ENCODE assay signal across 8 mouse cellular contexts in genomic region chrX:139480022-139480894, GRCm38 (mm10). TPM values are rescaled to one million over a fixed set of nuclear protein-coding genes. Genes with fewer than 3 reads are reported as not detected.
DNase-seq lines count a peak whose midpoint lies in the region; ATAC-seq and TF ChIP-seq lines count a peak whose summit lies in the region.

TSS of gene D330045A20Rik (plus strand) at chrX:139480367.

- H3K4me2 ChIP-seq in forebrain, embryonic 14.5 days (ENCODE audit: low read length) = peak within 1 kb of the TSS; percentile 49
- H3K4me2 ChIP-seq in intestine, embryonic 15.5 days (replicated peaks) = peak within 1 kb of the TSS; percentile 64
- H3K4me2 ChIP-seq in liver, postnatal 0 days (ENCODE audit: low read depth, low read length) = peak within 1 kb of the TSS; percentile 66

- H3K27me3 ChIP-seq in forebrain, embryonic 14.5 days (replicated peaks; ENCODE audit: control insufficient read depth, insufficient read depth, low read length) = no peaks in the 10 kb centered on the region
- H3K27me3 ChIP-seq in intestine, embryonic 15.5 days (replicated peaks) = no peaks in the 10 kb centered on the region
- H3K27me3 ChIP-seq in liver, postnatal 0 days (ENCODE audit: insufficient read depth, low read length) = no peaks in the 10 kb centered on the region

- H3K9me3 ChIP-seq in forebrain, embryonic 14.5 days (replicated peaks; ENCODE audit: control insufficient read depth, low read length) = no peaks in the 10 kb centered on the region
- no peaks in the 10 kb centered on the region for H3K9me3 ChIP-seq in intestine, embryonic 15.5 days
- no peaks in the 10 kb centered on the region for H3K9me3 ChIP-seq in liver, postnatal 0 days (ENCODE audit: low read length)

- TF ChIP-seq POLR2A in olfactory bulb, adult 2 months (IDR thresholded peaks at IDR 0.05; ENCODE audit: insufficient read depth, low read depth, low read length) = no peak

- ATAC-seq in forebrain, embryonic 14.5 days = peak; percentile 92
- ATAC-seq in intestine, embryonic 15.5 days = peak; percentile 80
- ATAC-seq in liver, postnatal 0 days = peak; percentile 49; the same call in 1 of the 2 replicates

- no peak for TF ChIP-seq EP300 in liver, postnatal 0 days (IDR thresholded peaks at IDR 0.05; ENCODE audit: low read depth)

- peak; percentile 24 for DNase-seq in gastrocnemius, adult 2 months
- no peak for DNase-seq in gastrocnemius, adult 18-20 months (ENCODE audit: low spot score)
- peak; percentile 4 for DNase-seq in NIH3T3 (ENCODE audit: low read depth)
- DNase-seq in forebrain, embryonic 14.5 days (ENCODE audit: low spot score) = peak; percentile 60
- DNase-seq in liver, postnatal 0 days = peak; percentile 17
- no peak for DNase-seq in thymus, postnatal 36 days

- intact Hi-C loops in gastrocnemius, adult 2 months (cut with DNase I) = no loop called here

- H3K27ac ChIP-seq in gastrocnemius, adult 2 months = no peak within 1 kb of the TSS
- H3K27ac ChIP-seq in forebrain, embryonic 14.5 days (ENCODE audit: low read depth, low read length) = no peak within 1 kb of the TSS
- H3K27ac ChIP-seq in intestine, embryonic 15.5 days = no peak within 1 kb of the TSS
- no peak within 1 kb of the TSS for H3K27ac ChIP-seq in liver, postnatal 0 days (ENCODE audit: low read depth)
- H3K27ac ChIP-seq in olfactory bulb, adult 2 months (ENCODE audit: insufficient read depth, low read depth, low read length) = no peak within 1 kb of the TSS

- H3K4me1 ChIP-seq in forebrain, embryonic 14.5 days (ENCODE audit: control insufficient read depth, insufficient read depth, low read length) = no peaks in the 10 kb centered on the region
- no peaks in the 10 kb centered on the region for H3K4me1 ChIP-seq in intestine, embryonic 15.5 days (replicated peaks)
- H3K4me1 ChIP-seq in liver, postnatal 0 days (ENCODE audit: insufficient read depth) = no peaks in the 10 kb centered on the region
- H3K4me1 ChIP-seq in olfactory bulb, adult 2 months (ENCODE audit: control insufficient read depth, insufficient read depth, low read length) = no peaks in the 10 kb centered on the region

- H3K9ac ChIP-seq in forebrain, embryonic 14.5 days (ENCODE audit: low read length) = peak within 1 kb of the TSS; percentile 45; the same call in 1 of the 2 replicates
- no peak within 1 kb of the TSS for H3K9ac ChIP-seq in intestine, embryonic 15.5 days
- H3K9ac ChIP-seq in liver, postnatal 0 days (replicated peaks) = no peak within 1 kb of the TSS; the same call in 1 of the 2 replicates

- 32% methylated on average over 28 of the region's 28 CpGs for WGBS in forebrain, embryonic 14.5 days
- 20% methylated on average over 28 of the region's 28 CpGs for WGBS in intestine, embryonic 15.5 days
- 25% methylated on average over 28 of the region's 28 CpGs for WGBS in liver, postnatal 0 days (ENCODE audit: insufficient replicate concordance)
- 20% methylated on average over 28 of the region's 28 CpGs for WGBS in olfactory bulb, adult 2 months

- peak within 1 kb of the TSS; percentile 54 for H3K4me3 ChIP-seq in gastrocnemius, adult 2 months
- H3K4me3 ChIP-seq in forebrain, embryonic 14.5 days (ENCODE audit: low read depth, low read length) = peak within 1 kb of the TSS; percentile 27
- peak within 1 kb of the TSS; percentile 29 for H3K4me3 ChIP-seq in intestine, embryonic 15.5 days (replicated peaks)
- H3K4me3 ChIP-seq in liver, postnatal 0 days (ENCODE audit: low read depth, low read length) = peak within 1 kb of the TSS; percentile 38
- H3K4me3 ChIP-seq in olfactory bulb, adult 2 months (ENCODE audit: insufficient read depth, low read depth, low read length) = peak within 1 kb of the TSS; percentile 36

- no peaks in the 10 kb centered on the region for H3K36me3 ChIP-seq in forebrain, embryonic 14.5 days (ENCODE audit: control insufficient read depth, insufficient read depth, low read length)
- no peaks in the 10 kb centered on the region for H3K36me3 ChIP-seq in intestine, embryonic 15.5 days
- H3K36me3 ChIP-seq in liver, postnatal 0 days (replicated peaks; ENCODE audit: insufficient read depth, low read length) = no peaks in the 10 kb centered on the region

- no peak for TF ChIP-seq CTCF in gastrocnemius, adult 2 months (IDR thresholded peaks at IDR 0.05)
- TF ChIP-seq CTCF in liver, postnatal 0 days (IDR thresholded peaks at IDR 0.05; ENCODE audit: low read depth) = no peak
- no peak for TF ChIP-seq CTCF in olfactory bulb, adult 2 months (IDR thresholded peaks at IDR 0.05; ENCODE audit: insufficient read depth, low read depth, low read length)

RNA-seq across cellular contexts. Expression of gene D330045A20Rik, which starts in this region (rescaled TPM):
- total RNA-seq in gastrocnemius, adult 2 months (2021) = under 1 TPM in 1 of 2 experiments, not detected in 1; 0.25 TPM
- under 1 TPM in 1 of 2 experiments, not detected in 1; 0.05 TPM for total RNA-seq in gastrocnemius, adult 18-20 months (2021)
- 1.8 and 1.9 TPM in 2 replicates for polyA plus RNA-seq in forebrain, embryonic 14.5 days (2014; fragmentation: Nextera tagmentation; extraction: Ambion mirVana)
- 3.3 and 4.0 TPM in 2 replicates for polyA plus RNA-seq in intestine, embryonic 15.5 days (2015; fragmentation: Nextera tagmentation; extraction: Ambion mirVana)
- polyA plus RNA-seq in liver, postnatal 0 days (2015; fragmentation: Nextera tagmentation; extraction: Ambion mirVana) = 2.1 and 2.5 TPM in 2 replicates
- polyA plus RNA-seq in olfactory bulb, adult 2 months (2012; ENCODE audit: insufficient read depth, insufficient read length, low replicate concordance, missing spikeins) = not detected in 2 replicates

Comparison
In these comparisons a context has a peak if more than half of its experiments do, and no peak if none do; other contexts are left out.
1. Peak in DNase-seq and H3K4me3 ChIP-seq in gastrocnemius, adult 2 months; RNA of the gene not detected or under 1 TPM.
2. DNase-seq: peak in NIH3T3 (single experiment), forebrain, embryonic 14.5 days (single experiment) and liver, postnatal 0 days (single experiment); none in gastrocnemius, adult 18-20 months (single experiment) and thymus, postnatal 36 days (0 of 2).
3. Peak in every context shown above with its lines, with median percentiles within 50 percentile points of each other: H3K4me3 ChIP-seq, ATAC-seq and H3K4me2 ChIP-seq.